Mouse (Mus musculus) embryonic facial prominence, embryonic 12.5 days (tissue): Measurements from ENCODE around the gene Qrich1. TPM values are rescaled to one million over a fixed set of nuclear protein-coding genes. Genes with fewer than 3 reads are reported as not detected.

Source experiments
- ATAC-seq: fragments of 200-750 bp; cut with Nextera tagmentation; 2 replicates; pipeline ENCODE4 v1.8.0; 2017; ENCODE audit not compliant: insufficient number of reproducible peaks, insufficient read depth, low FRiP score, low TSS enrichment
- H3K27ac ChIP-seq: fragments of 300-500 bp; sonication (generic); 2 replicates; pipeline ENCODE4 v1.5.1; 2016; ENCODE audit warnings: mild to moderate bottlenecking
- H3K27me3 ChIP-seq: fragments of 300-500 bp; sonication (generic); 2 replicates; pipeline ENCODE4 v1.6.1; 2016; ENCODE audit warnings: mild to moderate bottlenecking, moderate library complexity
- H3K36me3 ChIP-seq: fragments of 300-500 bp; sonication (generic); 2 replicates; pipeline ENCODE4 v1.6.1; 2016; ENCODE audit warnings: mild to moderate bottlenecking
- H3K4me1 ChIP-seq: fragments of 300-500 bp; sonication (generic); 2 replicates; pipeline ENCODE4 v1.6.1; 2016
- H3K4me2 ChIP-seq: fragments of 300-500 bp; sonication (generic); replicated peaks from 2 replicates; pipeline ENCODE4 v1.6.1; 2016; ENCODE audit warnings: mild to moderate bottlenecking, moderate library complexity
- H3K4me3 ChIP-seq: fragments of 300-500 bp; sonication (generic); 2 replicates; pipeline ENCODE4 v1.5.1; 2016; ENCODE audit warnings: mild to moderate bottlenecking
- H3K9ac ChIP-seq: fragments of 300-500 bp; sonication (generic); 2 replicates; pipeline ENCODE4 v1.6.1; 2016; ENCODE audit warnings: mild to moderate bottlenecking, moderate library complexity
- H3K9me3 ChIP-seq: fragments of 300-500 bp; sonication (generic); 2 replicates; pipeline ENCODE4 v1.6.1; 2016; ENCODE audit warnings: mild to moderate bottlenecking, moderate library complexity
- WGBS: fragments of 180-500 bp; shearing (Covaris S2); methylation state at CpG from one replicate; pipeline ENCODE4 v1.1.7; 2016; 5-methylcytosine and 5-hydroxymethylcytosine counted together
- polyA plus RNA-seq: library from polyadenylated mRNA; unstranded; fragments of >200 nt; fragmentation: Nextera tagmentation; extraction: Ambion mirVana; gene quantifications from 2 replicates; pipeline ENCODE4 v1.2.1, GENCODE M21; 2016

Qrich1 gene
- polyA plus RNA-seq, 1 experiment from 2014 or later: 160 TPM

- WGBS: 93% methylated on average over 15 of the region's 15 CpGs
- no peak overlapping the region for H3K27ac ChIP-seq
- no peak overlapping the region for H3K4me3 ChIP-seq
- no peak overlapping the region for H3K4me2 ChIP-seq
- H3K36me3 ChIP-seq: peaks cover 78% of the 10 kb centered on the region
- H3K27me3 ChIP-seq: 0 out of 2 replicates have a peak, but pooled peaks cover 2% of the 10 kb centered on the region
- H3K9ac ChIP-seq: no peak overlapping the region
- peaks cover 19% of the 10 kb centered on the region for H3K4me1 ChIP-seq
- H3K9me3 ChIP-seq: no peaks in the 10 kb centered on the region
- no peak for ATAC-seq
Measured at GRCm38 (mm10) chr9:108484021-108484420, 32.6 kb upstream of the Qrich1 start.

DNA sequence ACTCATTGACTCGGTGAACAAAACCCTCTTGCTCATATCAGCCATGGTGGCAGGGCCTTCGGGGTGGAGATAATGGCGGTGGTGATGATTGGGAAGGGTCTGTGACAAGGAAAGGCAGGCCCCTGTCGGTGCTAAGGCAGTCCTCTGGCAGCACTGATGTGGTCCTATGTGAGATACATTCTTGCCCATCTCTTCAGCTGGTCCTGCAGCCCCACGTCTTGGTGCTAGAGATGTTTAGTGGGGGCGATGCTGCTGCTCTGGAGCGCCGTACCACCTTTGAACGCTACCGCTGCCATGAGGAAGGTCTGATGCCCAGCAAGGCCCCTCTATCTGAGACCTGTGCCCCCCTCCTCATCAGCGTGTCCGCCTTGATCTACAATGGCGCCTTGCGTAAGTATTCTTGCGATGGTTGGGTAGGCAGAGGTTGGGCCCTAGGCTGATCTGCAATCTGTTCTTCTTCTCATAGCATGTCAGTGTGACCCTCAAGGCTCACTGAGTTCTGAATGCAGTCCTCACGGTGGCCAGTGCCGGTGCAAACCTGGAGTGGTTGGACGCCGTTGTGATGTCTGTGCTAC is 31.2 kb upstream of the Qrich1 start:
- H3K27me3 ChIP-seq: no peaks in the 10 kb centered on the region
- no peak overlapping the region for H3K27ac ChIP-seq
- H3K4me1 ChIP-seq: peaks cover 13% of the 10 kb centered on the region
- peaks cover 87% of the 10 kb centered on the region for H3K36me3 ChIP-seq
- H3K9me3 ChIP-seq: no peaks in the 10 kb centered on the region
- H3K9ac ChIP-seq: no peak overlapping the region
- H3K4me2 ChIP-seq: no peak overlapping the region
- H3K4me3 ChIP-seq: no peak overlapping the region
- WGBS: 94% methylated on average over 19 of the region's 19 CpGs
- ATAC-seq: no peak

- Histone ChIP-seq H3K4me1 (peaks cover 9% of the 10 kb centered on the region), H3K9ac (no peak overlapping the region), H3K4me2 (no peak overlapping the region), H3K36me3 (peaks cover 79% of the 10 kb centered on the region), H3K27me3 (no peaks in the 10 kb centered on the region), H3K4me3 (no peak overlapping the region), H3K27ac (no peak overlapping the region), H3K9me3 (no peaks in the 10 kb centered on the region)
- WGBS: 90% methylated on average over 8 of the region's 8 CpGs
- ATAC-seq: no peak
Measured at GRCm38 (mm10) chr9:108486973-108487530, 29.6 kb upstream of the Qrich1 start.

DNA sequence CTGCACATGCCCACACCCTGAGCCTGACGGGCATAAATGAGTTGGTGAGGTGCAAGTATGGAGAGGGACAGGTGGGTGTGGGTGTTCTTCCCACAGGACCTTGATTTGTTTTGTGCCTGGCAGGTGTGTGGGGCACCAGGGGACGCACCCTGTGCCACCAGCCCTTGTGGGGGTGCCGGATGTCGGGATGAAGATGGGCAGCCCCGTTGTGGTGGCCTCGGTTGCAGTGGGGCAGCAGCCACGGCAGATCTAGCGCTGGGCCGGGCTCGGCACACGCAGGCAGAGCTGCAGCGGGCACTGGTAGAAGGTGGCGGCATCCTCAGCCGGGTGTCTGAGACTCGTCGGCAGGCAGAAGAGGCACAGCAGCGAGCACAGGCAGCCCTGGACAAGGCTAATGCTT is 28.2 kb upstream of the Qrich1 start:
- WGBS: 94% methylated on average over 17 of the region's 17 CpGs
- no peaks in the 10 kb centered on the region for H3K27me3 ChIP-seq

GRCm38 (mm10) chr9:108489215-108489614 is 27.4 kb upstream of the Qrich1 start:
- Histone ChIP-seq H3K36me3 (peaks cover 79% of the 10 kb centered on the region), H3K27ac (0 out of 2 replicates have a peak overlapping the region, but pooled peaks have one; percentile 96), H3K27me3 (no peaks in the 10 kb centered on the region), H3K4me2 (no peak overlapping the region), H3K9ac (no peak overlapping the region), H3K4me1 (peaks cover 14% of the 10 kb centered on the region), H3K9me3 (no peaks in the 10 kb centered on the region), H3K4me3 (no peak overlapping the region)
- WGBS: 95% methylated on average over 20 of the region's 20 CpGs
- ATAC-seq: no peak

More for the DNA sequence above, 28.2 kb upstream of the Qrich1 start:
- H3K4me3 ChIP-seq: no peak overlapping the region
- no peaks in the 10 kb centered on the region for H3K9me3 ChIP-seq
- no peak overlapping the region for H3K9ac ChIP-seq
- peaks cover 14% of the 10 kb centered on the region for H3K4me1 ChIP-seq
- no peak overlapping the region for H3K4me2 ChIP-seq
- no peak for ATAC-seq
- no peak overlapping the region for H3K27ac ChIP-seq
- H3K36me3 ChIP-seq: peaks cover 79% of the 10 kb centered on the region

- peak overlapping the region; percentile 96 for H3K27ac ChIP-seq
- H3K4me1 ChIP-seq: peaks cover 14% of the 10 kb centered on the region
- no peaks in the 10 kb centered on the region for H3K27me3 ChIP-seq
- peaks cover 81% of the 10 kb centered on the region for H3K36me3 ChIP-seq
- no peak for ATAC-seq
- peak overlapping the region; percentile 93 for H3K4me2 ChIP-seq
- peak overlapping the region; percentile 95 for H3K4me3 ChIP-seq
- no peaks in the 10 kb centered on the region for H3K9me3 ChIP-seq
- 67% methylated on average over 26 of the region's 26 CpGs for WGBS
- H3K9ac ChIP-seq: peak overlapping the region; percentile 97
Measured at GRCm38 (mm10) chr9:108489702-108490558, 26.7 kb upstream of the Qrich1 start.

DNA sequence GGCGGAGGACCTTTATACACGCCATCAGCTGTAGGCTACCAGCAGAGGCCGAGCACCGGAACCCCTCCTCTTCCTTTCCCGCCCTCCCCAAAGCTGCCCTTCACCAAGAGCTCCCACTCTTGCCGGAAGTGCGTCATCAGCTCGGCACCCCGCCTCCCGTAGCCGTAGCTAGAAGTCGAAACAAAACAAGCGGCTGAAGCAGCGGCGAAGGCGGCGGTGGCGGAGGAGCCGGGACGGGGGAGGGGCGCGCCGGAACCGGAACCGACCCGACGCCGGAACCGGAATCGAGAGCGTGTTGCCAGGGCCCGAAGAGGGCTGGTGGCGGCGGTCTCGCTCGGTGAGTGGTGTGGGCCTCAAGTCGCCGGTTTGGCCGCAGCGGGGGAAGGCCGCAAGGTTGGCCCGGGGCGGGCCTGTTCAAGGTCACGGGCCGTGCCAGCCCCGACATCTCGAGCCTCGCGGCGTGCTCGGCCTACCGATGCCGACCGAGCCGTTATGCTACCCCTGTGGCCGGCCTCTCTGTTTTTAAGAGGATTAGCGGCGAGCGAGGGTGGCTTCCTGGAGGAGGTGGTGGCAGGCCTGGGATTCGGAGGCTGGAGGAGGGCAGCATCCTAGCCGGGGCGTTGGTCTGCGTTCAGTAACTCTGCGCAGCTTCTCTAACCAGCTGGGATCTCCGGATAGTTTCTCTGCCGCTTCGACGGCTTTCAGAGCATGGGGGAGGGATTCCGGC is 25.9 kb upstream of the Qrich1 start, which contains the start of gene Usp19:
Usp19 (plus strand) TSS at position 44 of the 727 bp plus-strand sequence.
- Histone ChIP-seq H3K9me3 (no peaks in the 10 kb centered on the region), H3K9ac (peak within 1 kb of the TSS; percentile 97), H3K4me1 (peaks cover 14% of the 10 kb centered on the region), H3K4me3 (peak within 1 kb of the TSS; percentile 95), H3K4me2 (peak within 1 kb of the TSS; percentile 93), H3K36me3 (peaks cover 80% of the 10 kb centered on the region), H3K27ac (peak within 1 kb of the TSS; percentile 96), H3K27me3 (no peaks in the 10 kb centered on the region)
- under 1% methylated on average over 67 of the region's 69 CpGs for WGBS
- ATAC-seq: peak; percentile 90

DNA sequence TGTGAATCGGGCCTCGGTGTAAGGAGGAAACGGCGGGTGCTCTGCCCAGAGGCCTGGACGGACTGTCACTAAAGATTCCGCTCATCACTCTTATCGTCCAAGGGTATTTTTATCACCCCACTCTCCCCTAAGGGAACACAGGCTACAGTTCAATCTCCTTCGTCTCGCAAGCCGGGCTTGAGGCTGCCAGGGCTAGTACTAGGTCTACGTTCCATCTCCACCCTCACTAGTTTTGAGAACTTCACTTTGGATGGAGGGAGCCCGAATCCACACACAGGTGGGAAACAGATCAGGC is 25.4 kb upstream of the Qrich1 start:
- peaks cover 80% of the 10 kb centered on the region for H3K36me3 ChIP-seq
- H3K27ac ChIP-seq: peak overlapping the region; percentile 96
- peak overlapping the region; percentile 93 for H3K4me2 ChIP-seq
- peaks cover 14% of the 10 kb centered on the region for H3K4me1 ChIP-seq
- H3K27me3 ChIP-seq: no peaks in the 10 kb centered on the region
- H3K9me3 ChIP-seq: no peaks in the 10 kb centered on the region
- peak overlapping the region; percentile 97 for H3K9ac ChIP-seq
- H3K4me3 ChIP-seq: peak overlapping the region; percentile 95
- 9% methylated on average over 12 of the region's 12 CpGs for WGBS
- ATAC-seq: no peak

DNA sequence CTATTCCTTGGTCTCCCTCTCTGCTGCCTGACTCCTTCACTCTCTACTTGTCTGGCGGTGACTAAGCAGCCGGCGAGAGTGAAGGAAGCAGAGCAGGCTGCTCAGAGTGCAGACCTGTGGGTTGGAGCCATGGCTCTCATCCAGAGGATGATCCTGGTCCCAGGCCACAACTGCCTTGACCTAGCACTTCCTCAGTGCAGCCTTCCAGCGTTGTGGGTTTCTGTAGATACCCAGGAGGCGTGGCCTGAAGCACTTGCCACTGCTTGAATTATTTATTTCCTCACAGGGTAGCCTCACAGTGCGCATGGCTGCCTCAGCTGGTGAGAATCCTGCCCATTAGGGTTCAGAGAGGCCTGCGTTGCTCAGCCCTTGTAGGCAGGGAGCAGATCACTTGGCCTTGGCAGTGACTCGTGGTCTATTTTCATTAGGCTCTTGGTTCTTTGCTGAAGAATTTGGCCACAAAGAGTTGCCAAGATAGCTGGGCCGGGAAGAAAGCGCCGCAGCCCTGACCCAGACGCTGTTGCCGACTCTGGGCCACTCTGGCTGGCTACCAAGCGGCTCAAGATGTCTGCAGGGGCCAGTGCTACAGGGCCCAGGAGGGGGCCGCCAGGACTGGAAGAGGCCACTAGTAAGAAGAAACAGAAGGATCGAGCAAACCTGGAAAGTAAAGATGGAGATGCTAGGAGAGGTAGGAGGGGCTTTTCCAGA is 24.4 kb upstream of the Qrich1 start:
- ATAC-seq: no peak
- Histone ChIP-seq H3K4me3 (peak overlapping the region; percentile 95), H3K9ac (peak overlapping the region; percentile 97), H3K4me2 (peak overlapping the region; percentile 93), H3K9me3 (no peaks in the 10 kb centered on the region), H3K36me3 (peaks cover 80% of the 10 kb centered on the region), H3K27me3 (no peaks in the 10 kb centered on the region), H3K27ac (peak overlapping the region; percentile 96; the same call in 1 of the 2 replicates), H3K4me1 (peaks cover 14% of the 10 kb centered on the region)
- WGBS: 86% methylated on average over 16 of the region's 16 CpGs

DNA sequence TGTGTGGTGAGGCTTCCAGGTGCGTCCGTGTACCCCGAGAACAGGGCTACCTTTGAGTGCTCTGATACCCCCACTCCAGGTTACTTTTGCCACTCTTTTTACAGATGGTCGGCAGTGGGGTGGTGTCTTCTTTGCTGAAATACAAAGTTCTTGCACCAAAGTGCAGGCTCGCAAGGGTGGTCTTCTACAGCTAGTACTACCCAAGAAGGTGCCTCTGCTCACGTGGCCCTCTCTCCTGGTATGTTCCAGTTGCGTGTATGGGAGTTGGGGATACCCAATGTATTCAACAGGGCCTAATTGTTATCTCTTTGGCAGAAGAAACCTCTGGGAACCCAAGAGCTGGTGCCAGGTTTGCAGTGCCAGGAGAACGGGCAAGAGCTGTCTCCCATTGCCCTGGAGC is 23.4 kb upstream of the Qrich1 start:
- H3K27ac ChIP-seq: no peak overlapping the region
- H3K36me3 ChIP-seq: peaks cover 80% of the 10 kb centered on the region
- ATAC-seq: no peak
- H3K9me3 ChIP-seq: no peaks in the 10 kb centered on the region
- WGBS: 96% methylated on average over 8 of the region's 8 CpGs
- no peak overlapping the region for H3K4me2 ChIP-seq
- no peak overlapping the region for H3K4me3 ChIP-seq
- no peak overlapping the region for H3K9ac ChIP-seq
- peaks cover 14% of the 10 kb centered on the region for H3K4me1 ChIP-seq
- H3K27me3 ChIP-seq: no peaks in the 10 kb centered on the region
